Mouse (Mus musculus): ENCODE results near the gene Plce1.

Gene Plce1

GRCm38 (mm10) chr19:38820186-38820804 is 339.4 kb downstream of the Plce1 start:
- peak; percentile 23 to 39 for DNase-seq (ENCODE audit: low spot score in 2 of 2)

- DNase-seq (ENCODE audit: low spot score in 2 of 2), result no peak
These were observed 352.3 kb downstream of the Plce1 start for GRCm38 (mm10) chr19:38833224-38833623.
